Mouse (Mus musculus): ENCODE results near the gene Nid2. TPM values are rescaled to one million over a fixed set of nuclear protein-coding genes. Genes with fewer than 3 reads are reported as not detected.

The Nid2 gene
- polyA plus RNA-seq, 1 experiment = 4.6 TPM

DNA sequence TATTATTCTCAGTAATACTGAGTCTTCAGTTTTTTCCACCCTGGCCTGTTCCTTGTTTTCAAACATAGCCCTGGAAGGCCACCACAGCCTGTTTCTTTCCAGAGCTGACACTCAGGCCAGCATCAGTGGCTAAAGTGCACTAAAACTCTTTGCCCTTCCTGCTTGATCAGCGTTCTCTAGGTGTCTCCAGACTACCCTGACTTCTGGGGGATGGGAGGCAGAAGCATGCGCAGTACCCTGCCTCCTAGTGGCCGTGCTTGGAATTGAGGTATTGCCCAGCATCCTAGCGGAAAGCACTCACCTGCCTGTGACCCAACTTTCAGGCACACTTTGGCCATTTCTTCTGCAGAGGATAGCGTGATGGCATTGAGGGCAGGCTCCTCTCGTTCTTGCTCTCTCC is 25.8 kb downstream of the Nid2 start:
- DNase-seq (ENCODE audit: extremely low spot score in 1 of 2, low spot score in 1 of 2) = peak in 1 of 2 experiments; percentile 10

DNA sequence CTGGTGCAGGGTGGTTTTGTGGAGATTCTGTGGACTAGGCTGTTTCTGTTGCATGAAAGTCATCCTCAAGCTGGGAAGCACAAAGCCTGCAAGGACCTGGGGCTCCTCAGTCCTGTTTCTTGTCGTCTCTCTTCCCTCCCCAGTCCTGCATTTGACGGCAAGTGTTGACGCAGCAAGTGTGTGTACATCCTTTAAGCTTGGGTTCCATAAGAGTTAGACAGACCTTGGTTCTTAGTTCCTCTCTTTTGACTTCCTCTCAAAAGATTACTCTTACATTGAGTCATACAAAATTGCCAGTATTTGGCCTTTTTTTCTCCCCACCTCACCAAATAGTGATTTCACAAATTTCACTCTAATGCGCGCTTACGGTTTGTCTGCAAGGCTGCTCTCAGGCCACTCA is 26.3 kb downstream of the Nid2 start:
- no peak for DNase-seq (ENCODE audit: extremely low spot score in 1 of 2, low spot score in 1 of 2)

DNA sequence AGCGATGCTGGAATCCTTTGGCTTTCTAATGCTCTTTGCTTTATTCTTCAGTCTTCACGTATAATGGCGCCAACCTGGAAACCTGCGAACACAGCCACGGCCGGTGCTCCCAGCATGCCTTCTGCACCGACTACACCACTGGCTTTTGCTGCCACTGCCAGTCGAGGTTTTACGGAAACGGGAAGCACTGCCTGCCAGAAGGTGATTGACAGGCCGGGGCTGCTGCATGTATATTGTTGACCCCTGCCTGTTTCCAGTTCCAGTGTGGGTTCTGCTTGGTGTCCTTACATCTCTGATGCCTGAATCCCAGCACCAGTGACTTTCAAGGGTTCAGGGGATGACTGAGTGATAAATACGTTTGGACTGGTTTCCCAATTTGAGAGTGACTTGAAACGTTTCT is 26.9 kb downstream of the Nid2 start:
- no peak for DNase-seq (ENCODE audit: extremely low spot score in 1 of 2, low spot score in 1 of 2)

DNA sequence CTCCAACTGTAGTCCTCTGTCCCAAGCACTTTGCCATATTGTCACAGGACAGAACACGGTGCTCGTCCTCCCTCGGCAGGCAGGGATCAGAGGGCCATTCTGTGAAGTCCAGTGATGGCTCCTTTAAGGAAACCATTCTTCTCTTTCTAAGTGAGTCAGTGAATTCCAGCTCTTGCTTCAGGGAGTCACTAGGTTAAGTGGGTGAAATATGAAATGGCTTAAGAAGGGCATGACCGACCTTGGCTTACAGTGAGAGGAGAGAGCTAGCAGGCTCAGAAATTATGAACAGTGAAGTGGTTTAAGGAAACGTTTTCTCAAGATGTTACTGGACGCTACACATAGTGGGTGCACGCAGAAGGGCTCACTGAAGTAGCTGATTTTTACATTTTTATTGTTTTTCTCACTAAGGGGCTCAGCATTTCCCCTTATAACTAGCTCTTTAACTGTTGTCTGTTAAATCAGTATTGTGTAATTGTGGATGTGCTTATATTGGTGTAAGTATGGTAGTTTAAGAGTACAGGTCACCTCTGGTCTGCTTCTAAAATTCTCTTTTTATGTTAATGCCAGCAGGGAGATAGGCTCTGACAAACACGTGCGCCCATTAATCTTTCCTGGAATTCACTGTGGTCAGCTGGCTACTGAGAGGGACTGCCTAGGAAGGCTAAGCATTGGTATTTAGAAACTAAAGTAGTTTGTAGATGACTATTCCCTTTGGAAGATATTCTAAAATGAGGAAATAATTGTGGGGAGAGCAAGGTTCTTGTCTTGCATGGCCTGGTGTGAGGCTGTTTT is 34.9 kb downstream of the Nid2 start:
- DNase-seq (ENCODE audit: extremely low spot score in 1 of 2, low spot score in 1 of 2) = no peak

DNA sequence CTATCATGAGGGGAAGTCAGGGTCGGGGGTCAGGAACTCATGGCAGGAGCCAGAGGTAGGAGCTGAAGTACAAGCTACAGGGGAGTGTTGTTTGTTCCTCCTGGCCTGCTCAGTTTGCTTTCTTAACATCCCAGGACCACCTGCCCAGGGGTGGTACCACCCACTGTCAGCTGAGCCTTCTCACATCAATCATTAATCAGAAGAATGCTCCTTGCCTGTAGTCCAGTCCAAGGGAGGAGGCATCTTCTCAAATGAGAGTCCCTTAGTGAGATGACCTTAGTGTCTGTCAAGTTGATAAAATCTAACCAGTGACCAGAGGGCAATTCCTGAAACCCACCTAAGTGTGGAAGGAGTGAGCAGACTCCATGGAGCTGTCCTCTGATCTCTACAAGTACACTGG is 37.4 kb downstream of the Nid2 start:
- no peak for DNase-seq (ENCODE audit: extremely low spot score in 1 of 2, low spot score in 1 of 2)

DNA sequence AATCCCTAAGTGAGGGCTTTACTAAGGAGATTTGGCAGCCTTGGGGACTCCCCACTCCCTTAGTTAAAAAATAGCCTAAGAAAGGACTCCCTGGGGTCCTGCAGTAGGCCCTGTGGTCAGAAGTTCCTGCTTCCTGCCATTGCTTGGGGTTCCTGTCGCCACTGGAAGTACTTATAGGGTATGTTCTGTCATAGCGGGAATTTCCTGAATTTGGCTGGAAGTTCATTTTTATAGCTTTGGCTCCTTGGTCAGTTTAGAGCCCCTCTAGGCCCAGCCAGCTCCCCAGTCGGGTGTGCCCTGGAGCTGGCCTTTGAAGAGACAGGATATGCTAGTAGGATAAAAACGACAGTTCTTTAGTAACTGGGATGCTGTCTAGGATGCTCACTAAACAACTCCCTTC is 43.8 kb downstream of the Nid2 start:
- no peak for DNase-seq (ENCODE audit: extremely low spot score in 1 of 2, low spot score in 1 of 2)

DNA sequence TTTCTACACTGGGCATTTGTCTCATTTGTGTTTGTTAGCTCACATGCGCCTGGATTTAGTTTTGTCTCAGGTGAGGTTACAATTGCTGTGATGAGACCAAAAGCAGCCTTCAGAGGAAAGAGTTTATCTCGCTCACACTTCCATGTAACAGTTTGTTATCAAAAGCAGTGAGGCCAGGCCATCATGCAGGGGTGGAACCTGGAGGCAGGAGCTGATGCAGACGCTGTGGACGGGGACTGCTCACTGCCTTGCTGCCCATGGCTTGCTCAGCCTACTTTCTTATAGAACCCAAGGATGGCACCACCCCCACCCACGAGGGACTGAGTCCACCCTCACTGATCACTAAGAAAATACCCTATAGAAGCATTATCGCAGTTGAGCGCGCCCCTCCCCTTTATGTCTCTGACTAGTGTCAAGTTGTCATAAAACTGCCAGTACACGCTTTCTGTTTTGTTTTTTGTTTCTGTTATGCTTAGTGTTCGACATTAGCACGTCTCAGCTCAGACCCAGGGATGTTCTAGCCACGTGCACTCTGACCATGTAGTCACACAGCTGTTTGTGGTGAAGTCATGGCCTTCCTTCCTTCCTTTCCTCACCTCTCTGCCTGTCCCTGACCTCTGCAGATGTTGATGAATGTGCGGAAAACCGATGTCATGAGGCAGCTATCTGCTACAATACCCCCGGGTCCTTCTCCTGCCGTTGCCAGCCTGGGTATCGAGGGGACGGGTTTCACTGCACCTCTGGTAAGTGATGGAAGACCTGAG is 45.7 kb downstream of the Nid2 start:
- DNase-seq (ENCODE audit: extremely low spot score in 1 of 2, low spot score in 1 of 2) = no peak

DNA sequence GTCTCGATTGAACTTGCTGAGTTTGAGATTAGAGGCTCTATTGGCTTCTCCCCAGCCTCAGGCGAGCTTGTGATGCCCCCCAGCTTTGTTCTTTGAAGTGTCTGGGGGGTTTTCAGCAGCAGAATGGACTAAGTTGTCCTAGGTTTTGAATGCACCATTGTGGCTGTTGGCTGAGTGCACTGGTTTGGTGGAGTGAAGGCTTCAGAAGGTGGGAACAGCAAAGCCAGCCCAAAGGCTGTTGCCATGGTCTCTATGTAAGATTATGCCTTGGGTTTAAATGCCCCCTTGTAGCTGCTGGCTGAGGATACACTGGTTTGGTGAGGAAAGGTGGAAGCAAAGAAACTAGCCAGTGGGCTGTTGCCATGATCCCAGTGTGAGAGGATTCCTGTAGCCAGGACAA is 49.4 kb downstream of the Nid2 start:
- no peak for DNase-seq (ENCODE audit: extremely low spot score in 1 of 2, low spot score in 1 of 2)

DNA sequence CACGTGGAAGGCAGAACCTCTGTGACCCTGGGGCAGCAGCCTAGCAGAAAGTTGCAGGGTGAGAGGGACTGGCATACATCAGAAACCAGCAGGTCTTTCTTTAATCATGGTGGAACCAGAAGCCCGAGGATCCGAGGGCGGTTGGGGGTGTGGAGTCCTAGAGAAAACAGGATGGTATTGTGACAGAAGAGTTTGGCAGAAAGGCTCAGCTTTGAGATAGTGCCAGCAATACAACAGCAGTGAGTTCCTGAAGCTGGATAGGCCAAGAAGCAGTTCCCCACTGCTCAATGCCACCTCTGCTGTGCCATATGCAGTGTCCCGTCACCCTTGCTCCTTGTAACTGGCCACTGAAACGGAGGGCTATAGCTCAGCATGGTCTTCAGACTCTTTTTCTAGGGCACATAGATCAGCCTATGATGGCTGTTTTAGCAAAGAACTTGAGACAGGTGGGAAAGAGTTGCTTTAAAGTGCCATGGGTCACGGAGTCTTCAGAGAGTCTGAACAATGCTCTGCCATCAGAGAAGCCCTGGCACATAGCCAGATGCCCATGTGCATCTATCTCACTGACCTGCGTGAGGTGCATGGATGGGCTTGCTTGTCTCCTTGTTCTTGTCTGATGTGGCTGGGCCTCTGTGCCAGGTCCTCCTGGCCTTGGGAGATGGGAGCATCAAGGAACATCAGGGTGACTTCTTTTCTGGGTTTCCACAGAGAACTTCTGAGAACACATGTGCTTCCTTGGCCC is 50.6 kb downstream of the Nid2 start:
- DNase-seq (ENCODE audit: extremely low spot score in 1 of 2, low spot score in 1 of 2) = peak in 1 of 2 experiments; percentile 27

DNA sequence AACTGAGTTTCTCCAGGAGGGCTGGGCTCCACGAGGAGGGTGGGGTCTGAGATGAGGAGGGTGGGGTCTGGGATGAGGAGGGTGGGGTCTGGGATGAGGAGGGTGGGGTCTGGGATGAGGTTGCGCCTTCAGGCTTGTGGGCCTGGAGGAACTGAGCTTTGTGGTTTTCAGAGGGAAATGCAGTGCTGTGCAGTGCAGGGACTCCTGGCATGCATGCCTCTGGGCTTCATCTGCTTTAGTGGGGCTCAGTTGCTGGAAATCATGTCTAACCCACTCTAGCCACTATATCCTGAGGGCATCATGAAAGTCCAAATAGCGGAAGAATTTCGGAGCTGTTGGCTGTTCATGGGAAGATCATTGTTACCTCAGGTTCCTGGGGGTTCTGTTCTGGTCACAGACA is 52.2 kb downstream of the Nid2 start:
- DNase-seq (ENCODE audit: extremely low spot score in 1 of 2, low spot score in 1 of 2) = no peak

DNA sequence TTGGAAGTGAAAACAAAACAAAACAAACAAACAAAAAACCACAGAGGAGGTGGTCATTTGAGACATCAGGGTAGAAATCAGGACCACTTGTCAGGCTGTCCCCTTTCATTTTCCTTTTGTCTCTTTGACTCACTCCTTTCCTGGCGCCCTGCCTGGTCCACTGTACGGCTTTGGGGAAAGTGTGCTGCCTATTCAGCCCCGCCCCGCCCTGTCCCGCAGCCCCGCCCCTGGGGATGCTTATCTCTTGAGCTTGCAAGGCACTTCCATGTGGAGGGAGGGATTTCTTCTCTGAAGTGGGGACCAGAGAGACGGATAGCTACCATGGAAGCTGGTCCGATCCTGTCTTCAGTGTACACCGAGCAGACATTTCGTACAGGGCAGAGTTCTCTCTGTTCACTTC is 52.6 kb downstream of the Nid2 start:
- DNase-seq (ENCODE audit: extremely low spot score in 1 of 2, low spot score in 1 of 2) = no peak

DNA sequence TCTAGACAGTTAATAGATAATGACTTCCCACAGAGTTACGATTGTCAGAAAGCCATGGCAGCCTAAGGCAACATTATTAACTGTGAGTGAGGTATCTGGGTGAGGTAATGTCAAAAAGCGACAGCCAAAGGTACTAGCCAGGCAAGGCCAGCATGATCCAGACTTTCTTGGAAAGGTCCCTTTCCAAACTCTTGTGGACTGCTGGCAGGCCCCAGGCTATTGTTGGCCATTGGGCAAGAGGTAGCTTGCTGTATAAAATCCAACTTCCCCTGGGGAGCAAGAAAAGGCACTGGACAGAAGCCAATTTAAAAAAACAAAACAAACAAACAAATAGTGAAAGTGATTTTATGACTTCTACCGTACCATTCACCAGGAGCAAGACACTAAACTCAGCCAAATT is 56.3 kb downstream of the Nid2 start:
- DNase-seq (ENCODE audit: extremely low spot score in 1 of 2, low spot score in 1 of 2) = no peak

DNA sequence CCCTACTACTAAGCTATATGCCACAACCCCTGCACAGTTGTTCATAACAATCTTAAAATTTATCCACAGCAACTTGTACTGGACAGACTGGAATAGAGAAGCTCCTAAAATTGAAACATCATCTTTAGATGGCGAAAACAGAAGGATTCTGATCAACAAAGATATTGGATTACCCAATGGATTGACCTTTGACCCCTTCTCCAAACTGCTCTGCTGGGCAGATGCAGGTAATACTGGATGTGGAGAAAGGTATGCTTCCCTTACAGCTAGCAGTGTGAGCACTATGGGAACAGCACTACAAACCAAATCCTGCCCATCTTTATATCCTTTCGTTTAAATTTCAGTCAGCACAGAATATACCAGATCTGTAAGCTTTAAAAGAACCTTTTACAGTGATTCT is 56.8 kb downstream of the Nid2 start:
- no peak for DNase-seq (ENCODE audit: extremely low spot score in 1 of 2, low spot score in 1 of 2)

DNA sequence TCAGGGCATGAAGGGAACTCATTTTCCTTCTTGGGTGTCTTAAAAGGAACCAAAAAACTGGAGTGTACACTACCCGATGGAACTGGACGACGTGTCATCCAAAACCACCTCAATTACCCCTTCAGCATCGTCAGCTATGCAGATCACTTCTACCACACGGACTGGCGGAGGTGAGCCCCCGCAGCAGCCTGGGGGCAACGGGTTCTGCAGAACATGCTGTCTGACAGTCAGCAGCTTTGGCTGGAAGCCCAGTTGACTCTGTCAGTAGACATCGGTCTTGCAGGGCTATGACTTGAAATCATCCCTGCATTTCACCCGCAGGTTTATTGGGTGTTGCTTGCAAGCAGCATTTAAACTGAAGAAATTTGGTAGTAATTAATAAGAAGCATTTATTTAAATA is 58.9 kb downstream of the Nid2 start:
- no peak for DNase-seq (ENCODE audit: extremely low spot score in 1 of 2, low spot score in 1 of 2)

DNA sequence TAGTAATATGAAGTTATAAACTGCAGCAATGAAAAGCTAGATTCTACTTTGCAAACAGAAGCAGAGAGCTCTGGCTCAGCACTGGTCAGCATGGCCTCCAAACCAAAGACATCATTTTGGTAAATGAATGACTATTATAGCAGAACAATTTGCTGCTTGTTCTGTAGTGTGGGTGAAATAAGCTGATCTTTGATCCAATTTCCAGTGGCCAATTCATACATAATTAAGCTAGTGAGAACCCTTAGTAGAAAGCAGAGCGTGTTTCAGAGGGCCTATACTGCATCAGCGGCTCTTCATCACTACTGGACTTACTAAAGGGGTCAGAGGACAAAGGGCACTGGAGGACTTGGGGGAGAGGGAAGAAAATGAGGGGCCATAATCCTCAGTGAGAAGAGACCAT is 62.0 kb downstream of the Nid2 start:
- no peak for DNase-seq (ENCODE audit: extremely low spot score in 1 of 2, low spot score in 1 of 2)

DNA sequence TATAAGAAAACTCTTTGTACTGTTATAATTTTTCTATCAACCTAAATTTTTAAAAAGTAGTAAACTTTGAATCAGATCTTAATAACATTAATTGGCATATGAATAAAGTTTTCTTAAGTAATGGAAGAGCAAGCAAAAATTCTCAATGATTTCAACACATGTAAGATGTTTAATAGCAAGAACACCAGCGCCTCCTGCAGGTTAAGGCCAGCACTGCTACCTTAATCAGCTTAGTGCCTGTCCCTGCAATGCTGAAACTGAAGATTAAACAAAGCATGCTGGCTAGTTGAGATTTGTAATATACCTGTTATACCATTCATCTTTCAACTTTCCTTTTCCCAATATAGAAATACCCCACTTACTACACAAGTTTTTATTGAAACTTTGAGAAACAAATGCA is 66.9 kb downstream of the Nid2 start:
- DNase-seq (ENCODE audit: extremely low spot score in 1 of 2, low spot score in 1 of 2) = peak; percentile 53 to 94

DNA sequence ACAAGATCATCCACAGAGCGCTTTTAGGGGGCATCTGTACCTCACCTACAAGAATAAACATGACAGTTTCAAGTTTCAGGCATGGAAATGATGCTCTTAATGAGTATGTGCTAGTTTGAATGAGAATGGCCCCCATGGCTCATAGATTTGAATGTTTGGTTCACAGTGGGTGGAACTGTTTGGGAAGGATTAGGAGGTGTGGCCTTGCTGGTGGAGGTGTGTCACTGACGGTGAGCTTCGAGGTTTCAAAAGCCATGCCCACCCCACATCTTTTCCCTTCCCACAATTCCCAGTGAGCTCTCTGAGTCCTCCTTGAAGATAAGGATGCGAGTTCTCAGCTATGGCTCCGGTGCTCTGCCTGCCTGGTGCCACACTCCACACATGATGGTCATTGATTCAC is 70.6 kb downstream of the Nid2 start:
- DNase-seq (ENCODE audit: extremely low spot score in 1 of 2, low spot score in 1 of 2) = no peak

DNA sequence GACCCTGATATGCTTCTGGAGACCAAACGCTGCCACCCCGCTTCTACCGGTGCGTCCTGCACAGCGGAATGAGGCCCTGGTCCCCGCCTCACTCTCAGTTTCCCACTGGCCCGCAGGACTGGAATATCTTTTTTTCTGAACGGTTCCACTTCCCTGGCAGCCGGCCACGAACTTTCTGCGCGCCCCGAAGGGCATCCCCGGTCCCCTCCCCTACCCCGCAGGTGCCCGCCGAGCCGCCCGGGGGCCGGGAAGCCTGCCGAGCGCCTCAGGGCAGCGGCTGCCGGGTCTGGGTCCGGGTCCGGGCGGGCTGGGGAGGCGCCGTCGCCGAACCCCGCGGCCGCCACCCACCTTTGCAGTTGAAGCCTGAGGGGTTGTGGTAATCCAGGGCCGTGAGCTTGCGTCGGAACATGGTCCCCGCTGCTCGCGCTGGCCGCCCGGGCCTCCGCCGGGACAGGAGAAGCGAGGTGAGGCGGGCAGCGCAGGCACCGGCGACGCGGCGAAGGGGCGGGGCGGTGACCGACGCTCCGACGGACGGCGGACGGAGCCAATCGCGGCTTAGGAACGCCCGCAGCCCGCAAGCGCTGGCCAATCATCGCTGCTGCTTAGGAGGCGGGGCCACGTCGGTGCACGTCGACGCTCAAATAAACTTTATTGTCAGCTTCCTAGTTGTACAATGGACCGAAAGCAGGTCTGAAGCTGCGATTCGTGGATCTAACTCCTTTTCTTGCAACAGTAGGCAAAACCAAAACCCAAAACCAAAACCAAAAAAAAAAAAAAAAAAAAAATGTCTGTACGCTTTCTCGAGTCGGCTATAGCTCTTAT is 72.5 kb downstream of the Nid2 start, which contains the start of gene Rtraf:
TSS of gene Rtraf (minus strand) at position 504 of the 822 bp plus-strand sequence.
- peak; percentile 79 to 91 for DNase-seq (ENCODE audit: extremely low spot score in 1 of 2, low spot score in 1 of 2)

DNA sequence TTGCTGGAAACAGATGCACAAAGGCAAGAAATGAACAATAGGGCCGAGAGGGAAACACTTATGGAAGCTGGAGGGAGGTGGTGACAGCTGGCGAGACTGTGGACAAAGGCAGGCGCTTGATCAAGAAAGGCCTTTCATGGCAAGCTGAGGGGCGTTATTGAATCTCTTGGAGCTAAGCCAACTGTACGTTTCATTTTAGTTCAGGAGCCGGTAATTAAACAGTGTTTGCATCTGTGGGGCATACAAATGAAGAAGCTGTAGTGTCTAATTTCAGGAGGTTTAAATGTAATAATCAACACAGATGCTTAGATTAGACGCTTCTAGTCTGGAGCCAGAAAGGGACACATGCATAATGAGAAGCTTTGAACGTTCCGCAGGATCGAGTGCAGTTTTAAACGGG is 74.4 kb downstream of the Nid2 start:
- DNase-seq (ENCODE audit: extremely low spot score in 1 of 2, low spot score in 1 of 2) = no peak

DNA sequence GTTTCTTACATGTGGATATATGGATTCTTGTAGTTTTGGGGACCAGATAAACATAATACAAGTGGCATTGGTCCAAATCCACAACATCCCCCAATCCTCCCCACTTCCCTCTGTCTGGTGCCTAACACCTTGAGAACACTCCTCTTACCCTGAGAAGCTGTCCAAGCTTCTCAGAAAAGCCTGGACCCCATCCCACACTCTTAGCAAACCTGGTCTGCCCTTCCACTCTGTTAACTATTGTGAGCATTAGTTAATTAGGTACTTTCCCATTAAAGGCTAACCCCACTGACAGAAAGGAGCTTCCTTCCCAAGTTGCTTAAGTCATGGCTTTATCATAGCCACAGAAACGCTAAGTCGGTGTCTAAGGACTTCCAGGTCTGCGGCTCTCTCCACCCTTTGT is 85.2 kb downstream of the Nid2 start:
- DNase-seq (ENCODE audit: extremely low spot score in 1 of 2, low spot score in 1 of 2) = no peak
